Mouse (Mus musculus): ENCODE results near the gene Zar1.
"Not testable (repeated sequence)": the region's sequence is repeated elsewhere in the genome, so short reads cannot be mapped to it uniquely, and the experiment has no call there.

- not testable (repeated sequence) for TF ChIP-seq CTCF (IDR thresholded peaks at IDR 0.05; ENCODE audit: insufficient read depth, low read length); POLR2A (IDR thresholded peaks at IDR 0.05; ENCODE audit: borderline replicate concordance, extremely low read depth, low read depth, low read length)
Measured at GRCm38 (mm10) chr5:72579599-72579998, 1.5 kb downstream of the Zar1 start.

All from lung, adult 2 months (tissue).